Mouse (Mus musculus): ENCODE measurements around the gene Tex28.
"Not testable (repeated sequence)": the region's sequence is repeated elsewhere in the genome, so short reads cannot be mapped to it uniquely, and the experiment has no call there.

Tex28 gene

DNA sequence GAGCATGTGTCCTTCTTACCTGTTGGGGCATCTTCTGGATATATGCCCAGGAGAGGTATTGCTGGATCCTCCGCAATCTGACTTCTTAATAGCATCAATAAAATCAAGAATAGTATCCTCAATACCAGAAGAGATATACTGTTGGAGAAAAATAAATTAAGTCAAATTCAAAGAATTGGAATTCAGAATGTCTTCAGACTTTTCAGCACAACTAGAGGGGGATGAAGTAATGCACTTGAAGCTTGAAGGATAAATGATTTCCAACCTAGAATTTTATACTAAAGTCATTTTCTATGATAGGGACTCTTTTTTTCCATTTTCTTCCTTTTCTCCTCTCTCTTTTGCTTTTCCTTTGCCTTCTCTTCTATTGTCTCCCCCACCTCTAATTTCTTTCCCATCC lies at the start of gene Tex28:
Gene Tex28 (minus strand): TSS at position 101 of the 400 bp plus-strand sequence.
- no peak for DNase-seq (ENCODE audit: low read depth, low spot score)

DNA sequence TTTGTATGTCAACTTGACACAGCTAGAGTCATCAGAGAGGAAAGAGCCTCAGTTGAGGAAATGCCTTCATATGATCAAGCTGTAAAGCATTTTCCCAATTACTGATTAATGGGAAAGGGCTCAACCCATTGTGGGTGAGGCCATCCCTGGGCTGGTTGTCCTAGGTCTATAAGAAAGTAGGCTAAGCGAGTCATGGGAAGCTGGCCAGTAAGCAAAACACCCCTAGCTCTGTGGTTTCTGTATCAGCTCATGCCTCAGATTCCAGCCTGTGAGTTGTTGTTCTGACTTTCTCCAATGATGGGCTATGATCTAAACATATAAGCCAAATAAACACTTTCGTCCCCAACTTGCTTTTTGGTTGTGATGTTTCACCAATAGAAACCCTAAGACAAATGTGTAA lies 35.9 kb upstream of the Tex28 start:
- DNase-seq (ENCODE audit: low read depth, low spot score): no peak

DNA sequence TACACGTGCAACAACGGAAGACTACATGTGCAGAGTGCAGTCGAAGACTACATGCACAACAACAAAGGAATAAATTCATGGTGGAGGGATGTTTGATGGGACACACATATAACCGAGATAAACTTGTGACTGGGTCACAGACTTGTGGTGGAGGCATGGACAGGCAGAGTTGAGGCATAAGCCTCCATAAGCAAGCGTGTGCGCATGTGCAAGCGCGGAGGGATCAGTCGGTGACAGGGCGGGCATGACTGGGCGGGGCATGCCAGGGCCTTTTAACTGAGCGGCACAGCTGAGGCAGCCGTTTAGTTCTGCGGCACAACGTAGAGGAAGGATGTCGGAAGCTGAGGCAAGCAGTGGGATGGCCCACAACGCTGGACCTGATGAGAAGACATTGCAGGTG lies 9.3 kb upstream of the Tex28 start, which contains the start of gene Tktl1:
Gene Tktl1 (plus strand): TSS at position 301 of the 400 bp plus-strand sequence.
- no peak for DNase-seq (ENCODE audit: low read depth, low spot score)

DNA sequence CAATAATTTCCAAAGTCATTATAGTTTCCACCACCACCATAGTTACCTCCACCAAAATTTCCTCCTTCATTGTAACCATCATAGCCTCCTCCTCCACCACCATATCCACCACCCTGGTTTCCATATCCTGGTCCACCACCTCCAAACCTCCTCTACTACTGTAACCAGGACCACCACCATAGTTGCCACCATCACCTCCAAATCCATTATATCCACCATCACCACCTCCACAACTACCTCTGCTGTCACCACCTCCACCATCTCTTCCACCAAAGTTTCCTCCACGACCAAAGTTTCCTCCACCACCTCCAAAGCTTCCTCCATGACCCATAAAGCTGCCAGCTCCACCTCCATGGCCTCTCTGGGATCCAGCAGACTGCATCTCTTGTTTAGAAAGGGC lies 32.4 kb downstream of the Tex28 start, which contains the start of gene Mecp2:
Gene Mecp2 (minus strand): TSS at position 101 of the 400 bp plus-strand sequence.
- not testable (repeated sequence) for DNase-seq (ENCODE audit: low read depth, low spot score)

DNA sequence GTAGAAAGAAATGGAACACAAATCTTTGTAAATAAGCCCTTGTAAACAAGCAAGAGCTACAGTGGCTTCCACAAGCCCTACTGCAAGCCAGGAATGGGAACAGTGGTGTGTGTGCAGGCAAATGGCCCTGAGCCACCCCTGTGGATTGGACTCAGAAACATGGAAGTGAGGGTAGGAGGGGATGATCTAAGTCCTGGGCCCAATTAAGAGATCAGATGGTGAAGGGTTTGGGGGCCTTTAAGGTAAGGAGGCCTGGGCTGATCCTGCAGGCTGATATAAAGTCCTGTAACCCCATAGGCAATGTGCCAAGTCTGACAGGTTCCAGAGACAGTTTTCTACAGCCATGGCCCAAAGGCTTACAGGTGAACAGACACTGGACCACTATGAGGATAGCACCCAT lies 40.5 kb downstream of the Tex28 start, which contains the start of gene Opn1mw:
Gene Opn1mw (plus strand): TSS at position 301 of the 400 bp plus-strand sequence.
- DNase-seq (ENCODE audit: low read depth, low spot score): no peak

DNA sequence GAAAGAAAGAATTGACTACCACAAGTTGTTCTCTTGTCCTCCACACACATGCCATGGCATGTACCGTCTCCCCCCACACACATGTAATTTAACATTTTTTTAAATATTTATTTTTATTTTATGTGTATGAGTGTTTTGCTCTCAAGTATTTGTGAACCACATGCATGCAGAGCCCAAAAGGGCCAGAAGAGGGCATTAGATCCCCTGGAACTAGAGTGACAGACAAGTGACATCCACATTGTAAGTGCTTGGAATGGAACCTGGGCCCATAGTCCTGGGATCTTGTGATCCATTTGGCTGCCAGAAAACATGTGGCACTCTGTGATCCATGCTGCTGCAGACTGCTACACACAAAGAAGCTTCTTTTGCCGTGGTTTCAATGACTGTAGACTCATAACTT lies 42.7 kb downstream of the Tex28 start:
- no peak for DNase-seq (ENCODE audit: low read depth, low spot score)

DNA sequence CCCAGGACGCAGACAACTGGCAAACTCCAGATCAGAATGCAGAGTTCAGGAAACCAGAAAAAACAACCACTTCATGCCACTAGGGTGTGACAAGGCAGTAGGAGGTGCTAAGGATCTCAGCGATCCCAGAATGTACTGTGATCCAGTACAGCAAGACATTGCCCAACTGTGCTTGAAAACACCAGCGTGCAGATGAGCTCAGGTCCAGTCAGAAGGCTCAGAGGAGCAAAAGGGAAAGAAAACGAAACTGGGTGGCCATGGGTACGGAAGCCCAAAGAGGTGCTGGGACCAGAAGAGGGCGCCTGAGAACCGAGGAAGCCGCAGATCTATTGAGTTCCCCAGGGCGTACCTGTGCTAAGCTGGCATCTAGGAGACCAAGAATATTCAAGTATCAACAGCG lies 52.1 kb downstream of the Tex28 start:
- peak; percentile 19 for DNase-seq (ENCODE audit: low read depth, low spot score)

DNA sequence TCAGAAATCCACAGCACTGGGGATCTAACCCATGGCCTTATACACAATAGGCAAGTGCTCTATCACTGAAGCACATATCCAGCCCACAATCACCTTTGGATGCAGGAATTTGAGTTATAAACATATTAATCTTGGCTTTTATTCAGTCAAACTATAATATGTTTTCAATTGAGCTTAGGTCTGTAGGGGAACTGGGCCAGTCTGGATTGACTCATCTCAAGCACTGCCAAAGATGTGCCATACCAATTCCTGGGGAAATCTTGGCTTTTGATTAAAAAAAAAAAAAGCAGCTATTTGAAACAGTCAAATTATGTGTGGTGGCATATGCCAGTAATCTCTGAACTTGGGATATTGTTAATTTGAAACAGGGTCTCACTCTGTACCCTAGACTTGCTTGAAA lies 53.6 kb downstream of the Tex28 start:
- DNase-seq (ENCODE audit: low read depth, low spot score): no peak

DNA sequence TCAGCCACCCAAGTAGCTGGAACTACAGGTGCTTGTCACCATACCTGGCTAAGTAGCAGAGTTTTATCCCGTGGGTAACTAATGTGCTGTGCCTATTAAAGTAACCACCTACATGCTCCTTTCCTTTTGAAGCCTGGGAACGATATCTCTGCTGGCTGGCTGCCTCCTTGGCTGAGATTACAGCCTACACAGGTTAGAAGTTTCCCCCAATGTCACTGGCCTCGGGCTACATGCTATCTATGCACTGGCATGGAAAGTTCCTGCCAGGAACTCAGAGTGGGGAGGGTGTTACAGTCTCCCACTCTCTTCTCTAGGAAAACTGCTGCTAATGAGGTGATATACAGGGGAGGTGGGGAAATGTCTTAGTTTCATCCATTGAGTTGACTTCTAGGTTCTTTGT lies 58.9 kb downstream of the Tex28 start:
- no peak for DNase-seq (ENCODE audit: low read depth, low spot score)

DNA sequence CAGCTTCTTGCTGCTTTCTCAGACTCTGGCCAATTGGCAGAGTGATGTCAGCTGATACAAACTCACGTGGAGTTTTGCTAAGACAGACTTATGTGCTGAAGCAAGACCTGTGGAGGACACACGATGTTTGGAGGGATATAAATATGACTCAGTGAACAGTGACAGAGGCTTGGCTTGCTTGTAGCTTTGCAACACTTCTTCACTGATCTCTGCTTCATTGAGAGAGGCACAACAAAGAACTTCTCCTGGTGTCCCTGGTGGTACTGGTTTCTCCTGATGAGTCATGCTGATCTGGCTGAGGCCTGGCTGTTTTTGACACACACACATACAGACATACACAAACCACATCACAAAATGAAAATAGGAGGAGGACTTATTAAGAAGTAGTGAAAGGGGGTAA lies 61.7 kb downstream of the Tex28 start:
- no peak for DNase-seq (ENCODE audit: low read depth, low spot score)

DNA sequence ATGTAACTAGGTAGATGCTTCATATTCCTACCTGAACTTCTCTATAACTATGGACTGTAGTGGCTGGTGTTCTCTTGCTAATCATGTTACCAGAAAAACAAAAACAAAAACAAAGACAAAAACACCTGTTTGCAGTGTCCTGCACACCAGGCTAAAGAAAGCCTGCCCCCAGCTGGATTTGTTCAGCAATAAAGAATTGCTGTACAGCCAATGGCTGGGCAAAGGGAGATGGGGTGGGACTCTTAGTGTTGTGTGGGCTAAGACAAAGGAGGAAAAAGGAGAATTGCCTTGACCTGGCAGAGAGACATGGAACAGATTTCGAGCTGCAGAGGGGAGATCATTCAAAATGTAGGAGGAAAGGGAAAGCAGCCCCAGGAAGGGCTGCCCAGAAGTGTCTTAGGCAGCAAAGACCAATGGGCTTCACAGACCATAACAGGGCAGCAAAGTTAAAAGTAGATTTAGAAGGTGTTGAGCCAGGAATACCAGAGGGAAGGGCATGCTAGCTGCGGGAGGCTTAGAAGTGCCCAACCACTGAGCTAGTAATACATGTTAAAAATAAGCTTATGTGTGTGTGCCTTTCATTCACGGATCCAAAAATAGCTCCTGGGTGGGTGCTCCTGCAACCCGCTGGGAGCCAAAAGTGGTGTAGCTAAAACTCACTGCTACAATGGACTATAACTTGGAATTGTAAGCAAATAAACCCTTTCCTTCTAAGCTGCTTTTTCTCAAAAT lies 64.0 kb downstream of the Tex28 start:
- DNase-seq (ENCODE audit: low read depth, low spot score): no peak
